Mouse (Mus musculus): Measurements from ENCODE around the gene Col3a1. TPM values are rescaled to one million over a fixed set of nuclear protein-coding genes. Genes with fewer than 3 reads are reported as not detected.
A peak's percentile ranks its signal among the peaks of the same experiment; 100 is the strongest.

The Col3a1 gene
- total RNA-seq (2021): 100 to 1,000 TPM; 422 to 465 TPM

GRCm38 (mm10) chr1:45311388-45311787, at the start of gene Col3a1:
Gene Col3a1, plus strand, starts transcription at chr1:45311538.
- intact Hi-C loops (cut with DNase I): loop anchor here (5.0 to 10.0 kb wide), 4 partner anchors 377 to 1079 kb away; partner anchors contain the start of gene Gulp1
- DNase-seq (ENCODE audit: low spot score): peak; percentile 40

GRCm38 (mm10) chr1:45269421-45269820, 41.9 kb upstream of the Col3a1 start:
- DNase-seq (ENCODE audit: low spot score): no peak
- intact Hi-C loops (cut with DNase I): no loop called here

- intact Hi-C loops (cut with DNase I): no loop called here
- peak; percentile 44 for DNase-seq (ENCODE audit: low spot score)
These were observed 35.3 kb upstream of the Col3a1 start for GRCm38 (mm10) chr1:45276006-45276539.

- no peak for DNase-seq (ENCODE audit: low spot score)
- intact Hi-C loops (cut with DNase I): no loop called here
These were observed 23.4 kb upstream of the Col3a1 start for GRCm38 (mm10) chr1:45287954-45288353.

GRCm38 (mm10) chr1:45290037-45290436, 21.3 kb upstream of the Col3a1 start:
- intact Hi-C loops (cut with DNase I): no loop called here
- DNase-seq (ENCODE audit: low spot score): no peak

- intact Hi-C loops (cut with DNase I): no loop called here
- no peak for DNase-seq (ENCODE audit: low spot score)
These were observed 11.8 kb upstream of the Col3a1 start for GRCm38 (mm10) chr1:45299394-45300119.

GRCm38 (mm10) chr1:45304273-45304672, 7.1 kb upstream of the Col3a1 start:
- intact Hi-C loops (cut with DNase I): no loop called here
- DNase-seq (ENCODE audit: low spot score): no peak

- no peak for DNase-seq (ENCODE audit: low spot score)
- intact Hi-C loops (cut with DNase I): no loop called here
These were observed 2.3 kb upstream of the Col3a1 start for GRCm38 (mm10) chr1:45309015-45309414.

GRCm38 (mm10) chr1:45311962-45312361, 624 bp downstream of the Col3a1 start:
- intact Hi-C loops (cut with DNase I): loop anchor here (2.0 to 10.0 kb wide), 5 partner anchors 377 to 1080 kb away; partner anchors contain the start of gene Gulp1
- no peak for DNase-seq (ENCODE audit: low spot score)

- DNase-seq (ENCODE audit: low spot score): no peak
- intact Hi-C loops (cut with DNase I): loop anchor here (2.0 to 10.0 kb wide), 5 partner anchors 378 to 1081 kb away; partner anchors contain the start of gene Gulp1
These were observed 1.5 kb downstream of the Col3a1 start for GRCm38 (mm10) chr1:45312870-45313269.

- intact Hi-C loops (cut with DNase I): loop anchor here (2.0 to 10.0 kb wide), 5 partner anchors 379 to 1081 kb away; partner anchors contain the start of gene Gulp1
- no peak for DNase-seq (ENCODE audit: low spot score)
These were observed 2.5 kb downstream of the Col3a1 start for GRCm38 (mm10) chr1:45313696-45314295.

- intact Hi-C loops (cut with DNase I): loop anchor here (10.0 kb wide), 3 partner anchors 381 to 761 kb away; partner anchors contain the start of gene Gulp1
- DNase-seq (ENCODE audit: low spot score): no peak
These were observed 4.6 kb downstream of the Col3a1 start for GRCm38 (mm10) chr1:45315767-45316528.

- DNase-seq (ENCODE audit: low spot score): no peak
- intact Hi-C loops (cut with DNase I): loop anchor here (10.0 kb wide), 3 partner anchors 383 to 763 kb away; partner anchors contain the start of gene Gulp1
These were observed 6.9 kb downstream of the Col3a1 start for GRCm38 (mm10) chr1:45318241-45318640.

GRCm38 (mm10) chr1:45320861-45321260, 9.5 kb downstream of the Col3a1 start:
- intact Hi-C loops (cut with DNase I): no loop called here
- no peak for DNase-seq (ENCODE audit: low spot score)

GRCm38 (mm10) chr1:45329149-45329548, 17.8 kb downstream of the Col3a1 start:
- intact Hi-C loops (cut with DNase I): no loop called here
- DNase-seq (ENCODE audit: low spot score): no peak

GRCm38 (mm10) chr1:45355944-45356343, 44.6 kb downstream of the Col3a1 start:
- DNase-seq (ENCODE audit: low spot score): peak; percentile 35
- intact Hi-C loops (cut with DNase I): no loop called here

- intact Hi-C loops (cut with DNase I): no loop called here
- no peak for DNase-seq (ENCODE audit: low spot score)
These were observed 46.7 kb downstream of the Col3a1 start for GRCm38 (mm10) chr1:45358020-45358419.

GRCm38 (mm10) chr1:45359147-45359546, 47.8 kb downstream of the Col3a1 start:
- intact Hi-C loops (cut with DNase I): no loop called here
- no peak for DNase-seq (ENCODE audit: low spot score)

- no peak for DNase-seq (ENCODE audit: low spot score)
- intact Hi-C loops (cut with DNase I): no loop called here
These were observed 48.3 kb downstream of the Col3a1 start for GRCm38 (mm10) chr1:45359673-45360072.

GRCm38 (mm10) chr1:45363274-45363673, 51.9 kb downstream of the Col3a1 start:
- intact Hi-C loops (cut with DNase I): no loop called here
- DNase-seq (ENCODE audit: low spot score): no peak
